ENCODE assay signal across 25 mouse cellular contexts in genomic region chr2:32769327-32770085, GRCm38 (mm10). TPM values are rescaled to one million over a fixed set of nuclear protein-coding genes. Genes with fewer than 3 reads are reported as not detected.
DNase-seq lines count a peak whose midpoint lies in the region; ATAC-seq and TF ChIP-seq lines count a peak whose summit lies in the region.
"Had no signal": no experiment of that assay in that cellular context is flagged by ENCODE, and none has a peak within 500 bp of the region (broad histone marks: within the 10 kb centered on the region; RNA-seq: fewer than 3 reads in every experiment).

No protein-coding gene starts in this region.

- peak; percentile 60 for DNase-seq in embryo, embryonic 10 days (ENCODE audit: low spot score)
- no peak for DNase-seq in embryo, embryonic 9.5 days (ENCODE audit: extremely low spot score)
- DNase-seq in hindbrain, postnatal 0 days (ENCODE audit: low spot score): peak; percentile 61
- no peak for DNase-seq in hindbrain, embryonic 14.5 days (ENCODE audit: low spot score)
- peak; percentile 33 for DNase-seq in midbrain, embryonic 10.5 days (ENCODE audit: low spot score)
- DNase-seq in brain, embryonic 14.5 days (ENCODE audit: low read depth): peak; percentile 25
- no peak for DNase-seq in lung, postnatal 10 days
- DNase-seq: adrenal gland, postnatal 25 days; heart, adult 2 months; heart, postnatal 4 days had no signal

- TF ChIP-seq POLR2A in brain, embryonic 14.5 days (IDR thresholded peaks at IDR 0.05; ENCODE audit: borderline replicate concordance, extremely low read depth, insufficient read depth, insufficient read length, poor library complexity, severe bottlenecking): no peak

- no peak for ATAC-seq in hindbrain, postnatal 0 days
- ATAC-seq in hindbrain, embryonic 14.5 days (ENCODE audit: low FRiP score): no peak
- no peak for ATAC-seq in midbrain, embryonic 13.5 days
- ATAC-seq: forebrain, embryonic 16.5 days; hindbrain, embryonic 16.5 days; intestine, embryonic 15.5 days had no signal

- H3K36me3 ChIP-seq in hindbrain, postnatal 0 days (ENCODE audit: insufficient read depth, low read length): no peaks in the 10 kb centered on the region
- H3K36me3 ChIP-seq in hindbrain, embryonic 14.5 days (replicated peaks; ENCODE audit: control insufficient read depth, insufficient read depth): no peaks in the 10 kb centered on the region; the same call in 1 of the 2 replicates
- no peaks in the 10 kb centered on the region for H3K36me3 ChIP-seq in midbrain, embryonic 10.5 days
- no peaks in the 10 kb centered on the region for H3K36me3 ChIP-seq in midbrain, embryonic 13.5 days
- H3K36me3 ChIP-seq: embryonic facial prominence, embryonic 13.5 days; heart, embryonic 12.5 days; intestine, embryonic 15.5 days; limb, embryonic 15.5 days; neural tube, embryonic 13.5 days had no signal

- H3K4me2 ChIP-seq in hindbrain, postnatal 0 days (ENCODE audit: low read depth, low read length): no peak overlapping the region
- H3K4me2 ChIP-seq in hindbrain, embryonic 14.5 days (replicated peaks): no peak overlapping the region
- H3K4me2 ChIP-seq in midbrain, embryonic 13.5 days (replicated peaks): no peak overlapping the region
- H3K4me2 ChIP-seq: embryonic facial prominence, embryonic 13.5 days; heart, embryonic 12.5 days; intestine, embryonic 15.5 days; limb, embryonic 15.5 days; neural tube, embryonic 13.5 days had no signal

- TF ChIP-seq CTCF in hindbrain, postnatal 0 days (IDR thresholded peaks at IDR 0.05; ENCODE audit: low read depth): no peak
- no peak for TF ChIP-seq CTCF in brain, embryonic 14.5 days (IDR thresholded peaks at IDR 0.05; ENCODE audit: borderline replicate concordance, extremely low read depth, insufficient read depth, insufficient read length)

- H3K4me1 ChIP-seq in hindbrain, postnatal 0 days (ENCODE audit: insufficient read depth, low read length): no peaks in the 10 kb centered on the region; the same call in 1 of the 2 replicates
- H3K4me1 ChIP-seq in hindbrain, embryonic 14.5 days (replicated peaks; ENCODE audit: control insufficient read depth, insufficient read depth, low read length): peaks cover 14% of the 10 kb centered on the region
- peaks cover 48% of the 10 kb centered on the region for H3K4me1 ChIP-seq in midbrain, embryonic 10.5 days
- peaks cover 10% of the 10 kb centered on the region for H3K4me1 ChIP-seq in midbrain, embryonic 13.5 days (replicated peaks)
- H3K4me1 ChIP-seq: embryonic facial prominence, embryonic 13.5 days had no signal

- 63% methylated on average over 5 of the region's 5 CpGs for WGBS in hindbrain, postnatal 0 days
- 63% methylated on average over 5 of the region's 5 CpGs for WGBS in hindbrain, embryonic 14.5 days
- WGBS in midbrain, embryonic 10.5 days: 54% methylated on average over 5 of the region's 5 CpGs
- 45% methylated on average over 5 of the region's 5 CpGs for WGBS in midbrain, embryonic 13.5 days

- H3K27ac ChIP-seq in hindbrain, postnatal 0 days: peak overlapping the region; percentile 20; the same call in 1 of the 2 replicates
- no peak overlapping the region for H3K27ac ChIP-seq in hindbrain, embryonic 14.5 days
- peak overlapping the region; percentile 46; the same call in 1 of the 2 replicates for H3K27ac ChIP-seq in midbrain, embryonic 10.5 days (replicated peaks)
- H3K27ac ChIP-seq in midbrain, embryonic 13.5 days: no peak overlapping the region
- H3K27ac ChIP-seq: embryonic facial prominence, embryonic 13.5 days; heart, adult 2 months; intestine, embryonic 15.5 days; layer of hippocampus, adult 2 months; left cerebral cortex, adult 2 months; limb, embryonic 15.5 days; neural tube, embryonic 13.5 days had no signal

- H3K27me3 ChIP-seq in hindbrain, postnatal 0 days (ENCODE audit: insufficient read depth, low read length): no peaks in the 10 kb centered on the region
- H3K27me3 ChIP-seq in hindbrain, embryonic 14.5 days (ENCODE audit: control insufficient read depth, insufficient read depth, low read length): no peaks in the 10 kb centered on the region
- peaks cover 26% of the 10 kb centered on the region; the same call in 1 of the 2 replicates for H3K27me3 ChIP-seq in midbrain, embryonic 10.5 days (ENCODE audit: low read depth, poor library complexity, severe bottlenecking)
- no peaks in the 10 kb centered on the region for H3K27me3 ChIP-seq in midbrain, embryonic 13.5 days
- H3K27me3 ChIP-seq: embryonic facial prominence, embryonic 13.5 days; heart, embryonic 12.5 days; intestine, embryonic 15.5 days; limb, embryonic 15.5 days; neural tube, embryonic 13.5 days had no signal

- no peak overlapping the region for H3K9ac ChIP-seq in hindbrain, postnatal 0 days (replicated peaks; ENCODE audit: low read length)
- H3K9ac ChIP-seq in hindbrain, embryonic 14.5 days: no peak overlapping the region
- no peak overlapping the region for H3K9ac ChIP-seq in midbrain, embryonic 13.5 days (replicated peaks)
- H3K9ac ChIP-seq: embryonic facial prominence, embryonic 13.5 days; heart, embryonic 12.5 days; intestine, embryonic 15.5 days; limb, embryonic 15.5 days; neural tube, embryonic 13.5 days had no signal

- H3K4me3 ChIP-seq in hindbrain, postnatal 0 days (ENCODE audit: low read length): no peak overlapping the region
- H3K4me3 ChIP-seq in hindbrain, embryonic 14.5 days (replicated peaks; ENCODE audit: low read length): no peak overlapping the region
- no peak overlapping the region for H3K4me3 ChIP-seq in midbrain, embryonic 10.5 days
- H3K4me3 ChIP-seq in midbrain, embryonic 13.5 days (replicated peaks): no peak overlapping the region
- H3K4me3 ChIP-seq: embryonic facial prominence, embryonic 13.5 days; heart, adult 2 months; heart, embryonic 12.5 days; intestine, embryonic 15.5 days; layer of hippocampus, adult 2 months; left cerebral cortex, adult 2 months; limb, embryonic 15.5 days; neural tube, embryonic 13.5 days had no signal

- H3K9me3 ChIP-seq in hindbrain, postnatal 0 days (ENCODE audit: low read length): no peaks in the 10 kb centered on the region
- H3K9me3 ChIP-seq in hindbrain, embryonic 14.5 days (ENCODE audit: control insufficient read depth, low read length): no peaks in the 10 kb centered on the region
- H3K9me3 ChIP-seq in midbrain, embryonic 10.5 days (replicated peaks): no peaks in the 10 kb centered on the region
- H3K9me3 ChIP-seq in midbrain, embryonic 13.5 days: no peaks in the 10 kb centered on the region
- H3K9me3 ChIP-seq: embryonic facial prominence, embryonic 13.5 days; heart, embryonic 12.5 days; intestine, embryonic 15.5 days; limb, embryonic 15.5 days; neural tube, embryonic 13.5 days had no signal

RNA-seq across cellular contexts. Expression of gene Ttc16, which starts 5.9 kb away (rescaled TPM):
- total RNA-seq in hindbrain, postnatal 0 days (2014; rRNA removed): 0.78 and 1.6 TPM in 2 replicates
- polyA plus RNA-seq in hindbrain, postnatal 0 days (2015; fragmentation: Nextera tagmentation; extraction: Ambion mirVana): 0.58 and 0.76 TPM in 2 replicates
- 0.52 and 0.74 TPM in 2 replicates for polyA plus RNA-seq in hindbrain, embryonic 14.5 days (2014; fragmentation: Nextera tagmentation; extraction: Ambion mirVana)
- polyA plus RNA-seq in midbrain, embryonic 10.5 days (2016; fragmentation: Nextera tagmentation; extraction: Ambion mirVana): 0.31 TPM in 2 replicates
- polyA plus RNA-seq in midbrain, embryonic 13.5 days (2015; fragmentation: Nextera tagmentation; extraction: Ambion mirVana): 0.35 and 0.52 TPM in 2 replicates
- 1.4 and 1.6 TPM in 2 replicates for polyA plus RNA-seq in brain, embryonic 14.5 days (2012; rRNA removed)
- total RNA-seq: gastrocnemius, postnatal 4 days had no signal

RNA-seq across cellular contexts. Expression of gene Ptrh1, which starts 6.1 kb away (rescaled TPM):
- total RNA-seq in hindbrain, postnatal 0 days (2014; rRNA removed): 0.75 and 2.9 TPM in 2 replicates
- 4.0 and 4.4 TPM in 2 replicates for polyA plus RNA-seq in hindbrain, postnatal 0 days (2015; fragmentation: Nextera tagmentation; extraction: Ambion mirVana)
- 4.3 and 5.1 TPM in 2 replicates for polyA plus RNA-seq in hindbrain, embryonic 14.5 days (2014; fragmentation: Nextera tagmentation; extraction: Ambion mirVana)
- polyA plus RNA-seq in midbrain, embryonic 10.5 days (2016; fragmentation: Nextera tagmentation; extraction: Ambion mirVana): 5.2 TPM in 2 replicates
- polyA plus RNA-seq in midbrain, embryonic 13.5 days (2015; fragmentation: Nextera tagmentation; extraction: Ambion mirVana): 4.1 and 4.2 TPM in 2 replicates
- 7.1 and 8.7 TPM in 2 replicates for polyA plus RNA-seq in brain, embryonic 14.5 days (2012; rRNA removed)

RNA-seq across cellular contexts. Expression of gene Tor2a, which starts 12.5 kb away (rescaled TPM):
- 75.1 and 81.1 TPM in 2 replicates for total RNA-seq in hindbrain, postnatal 0 days (2014; rRNA removed)
- 48.2 and 49.1 TPM in 2 replicates for polyA plus RNA-seq in hindbrain, postnatal 0 days (2015; fragmentation: Nextera tagmentation; extraction: Ambion mirVana)
- 49.8 and 53.1 TPM in 2 replicates for polyA plus RNA-seq in hindbrain, embryonic 14.5 days (2014; fragmentation: Nextera tagmentation; extraction: Ambion mirVana)
- polyA plus RNA-seq in midbrain, embryonic 10.5 days (2016; fragmentation: Nextera tagmentation; extraction: Ambion mirVana): 59.2 and 59.8 TPM in 2 replicates
- polyA plus RNA-seq in midbrain, embryonic 13.5 days (2015; fragmentation: Nextera tagmentation; extraction: Ambion mirVana): 48.0 and 52.6 TPM in 2 replicates
- polyA plus RNA-seq in brain, embryonic 14.5 days (2012; rRNA removed): 60.6 and 96.6 TPM in 2 replicates

RNA-seq across cellular contexts. Expression of gene Cfap157, which starts 14.7 kb away (rescaled TPM):
- total RNA-seq in hindbrain, postnatal 0 days (2014; rRNA removed): 0.16 and 0.40 TPM in 2 replicates
- polyA plus RNA-seq in hindbrain, postnatal 0 days (2015; fragmentation: Nextera tagmentation; extraction: Ambion mirVana): 0.64 and 1.1 TPM in 2 replicates
- 0.42 and 1.2 TPM in 2 replicates for polyA plus RNA-seq in hindbrain, embryonic 14.5 days (2014; fragmentation: Nextera tagmentation; extraction: Ambion mirVana)
- polyA plus RNA-seq in midbrain, embryonic 10.5 days (2016; fragmentation: Nextera tagmentation; extraction: Ambion mirVana): 0.90 and 1.2 TPM in 2 replicates
- 0.46 and 2.0 TPM in 2 replicates for polyA plus RNA-seq in midbrain, embryonic 13.5 days (2015; fragmentation: Nextera tagmentation; extraction: Ambion mirVana)
- 0.71 and 0.86 TPM in 2 replicates for polyA plus RNA-seq in brain, embryonic 14.5 days (2012; rRNA removed)
- total RNA-seq: adrenal gland, postnatal 25 days; gastrocnemius, adult 8-10 months; gastrocnemius, postnatal 4 days; heart, adult 2 months; heart, postnatal 4 days had no signal
- polyA plus RNA-seq: kidney, adult 2 months had no signal

RNA-seq across cellular contexts. Expression of gene 6330409D20Rik, which starts 28.7 kb away (rescaled TPM):
- 1.7 and 3.2 TPM in 2 replicates for total RNA-seq in hindbrain, postnatal 0 days (2014; rRNA removed)
- 3.6 and 5.1 TPM in 2 replicates for polyA plus RNA-seq in hindbrain, postnatal 0 days (2015; fragmentation: Nextera tagmentation; extraction: Ambion mirVana)
- polyA plus RNA-seq in hindbrain, embryonic 14.5 days (2014; fragmentation: Nextera tagmentation; extraction: Ambion mirVana): 3.8 and 4.5 TPM in 2 replicates
- polyA plus RNA-seq in midbrain, embryonic 10.5 days (2016; fragmentation: Nextera tagmentation; extraction: Ambion mirVana): 0.94 and 2.1 TPM in 2 replicates
- 3.9 TPM in 2 replicates for polyA plus RNA-seq in midbrain, embryonic 13.5 days (2015; fragmentation: Nextera tagmentation; extraction: Ambion mirVana)
- polyA plus RNA-seq in brain, embryonic 14.5 days (2012; rRNA removed): 4.4 and 4.8 TPM in 2 replicates
- total RNA-seq: adrenal gland, adult 18-20 months; adrenal gland, postnatal 25 days; gastrocnemius, adult 8-10 months; gastrocnemius, postnatal 4 days; heart, adult 2 months; heart, postnatal 4 days; MEL had no signal
- polyA plus RNA-seq: heart, adult 2 months; heart, embryonic 12.5 days; kidney, adult 2 months; limb, embryonic 15.5 days had no signal

Comparison
In these comparisons a context has a peak if more than half of its experiments do, and no peak if none do; other contexts are left out.
1. DNase-seq: peak in embryo, embryonic 10 days (single experiment), hindbrain, postnatal 0 days (single experiment), midbrain, embryonic 10.5 days (single experiment) and brain, embryonic 14.5 days (single experiment); none in embryo, embryonic 9.5 days (single experiment), hindbrain, embryonic 14.5 days (single experiment) and lung, postnatal 10 days (single experiment).
2. H3K27ac ChIP-seq: peak in hindbrain, postnatal 0 days (single experiment) and midbrain, embryonic 10.5 days (single experiment); none in hindbrain, embryonic 14.5 days (single experiment) and midbrain, embryonic 13.5 days (single experiment).